Mouse (Mus musculus) embryonic facial prominence, embryonic 15.5 days (tissue): Measurements from ENCODE around the gene Zcchc7. TPM values are rescaled to one million over a fixed set of nuclear protein-coding genes. Genes with fewer than 3 reads are reported as not detected.

Experiments used
- ATAC-seq: fragments of 200-750 bp; cut with Nextera tagmentation; 2 replicates; pipeline ENCODE4 v1.8.0; 2017; ENCODE audit warnings: low read depth, moderate TSS enrichment; ENCODE audit not compliant: insufficient number of reproducible peaks, low FRiP score, low TSS enrichment
- H3K27ac ChIP-seq: fragments of 300-500 bp; sonication (generic); replicated peaks from 2 replicates; pipeline ENCODE4 v1.5.1; 2015; ENCODE audit warnings: mild to moderate bottlenecking, inconsistent platforms
- H3K27me3 ChIP-seq: fragments of 300-500 bp; sonication (generic); 2 replicates; pipeline ENCODE4 v1.6.1; 2015; ENCODE audit warnings: inconsistent platforms
- H3K36me3 ChIP-seq: fragments of 300-500 bp; sonication (generic); 2 replicates; pipeline ENCODE4 v1.6.1; 2015; ENCODE audit warnings: mild to moderate bottlenecking, inconsistent platforms
- H3K4me1 ChIP-seq: fragments of 300-500 bp; sonication (generic); 2 replicates; pipeline ENCODE4 v1.6.1; 2015; ENCODE audit warnings: inconsistent platforms
- H3K4me2 ChIP-seq: fragments of 300-500 bp; sonication (generic); replicated peaks from 2 replicates; pipeline ENCODE4 v1.6.1; 2015; ENCODE audit warnings: mild to moderate bottlenecking, inconsistent platforms
- H3K4me3 ChIP-seq: fragments of 300-500 bp; sonication (generic); replicated peaks from 2 replicates; pipeline ENCODE4 v1.5.1; 2015; ENCODE audit warnings: mild to moderate bottlenecking, inconsistent platforms
- H3K9ac ChIP-seq: fragments of 300-500 bp; sonication (generic); 2 replicates; pipeline ENCODE4 v1.6.1; 2015; ENCODE audit warnings: inconsistent platforms
- H3K9me3 ChIP-seq: fragments of 300-500 bp; sonication (generic); replicated peaks from 2 replicates; pipeline ENCODE4 v1.6.1; 2016; ENCODE audit warnings: inconsistent platforms
- WGBS: fragments of 180-500 bp; shearing (Covaris S2); methylation state at CpG from one replicate; pipeline ENCODE4 v1.1.7; 2015; 5-methylcytosine and 5-hydroxymethylcytosine counted together
- polyA plus RNA-seq: library from polyadenylated mRNA; unstranded; fragments of >200 nt; fragmentation: Nextera tagmentation; extraction: Ambion mirVana; gene quantifications from 2 replicates; pipeline ENCODE4 v1.2.1, GENCODE M21; 2015

The Zcchc7 gene
- polyA plus RNA-seq, result 36.7 and 43.5 TPM in 2 replicates

DNA sequence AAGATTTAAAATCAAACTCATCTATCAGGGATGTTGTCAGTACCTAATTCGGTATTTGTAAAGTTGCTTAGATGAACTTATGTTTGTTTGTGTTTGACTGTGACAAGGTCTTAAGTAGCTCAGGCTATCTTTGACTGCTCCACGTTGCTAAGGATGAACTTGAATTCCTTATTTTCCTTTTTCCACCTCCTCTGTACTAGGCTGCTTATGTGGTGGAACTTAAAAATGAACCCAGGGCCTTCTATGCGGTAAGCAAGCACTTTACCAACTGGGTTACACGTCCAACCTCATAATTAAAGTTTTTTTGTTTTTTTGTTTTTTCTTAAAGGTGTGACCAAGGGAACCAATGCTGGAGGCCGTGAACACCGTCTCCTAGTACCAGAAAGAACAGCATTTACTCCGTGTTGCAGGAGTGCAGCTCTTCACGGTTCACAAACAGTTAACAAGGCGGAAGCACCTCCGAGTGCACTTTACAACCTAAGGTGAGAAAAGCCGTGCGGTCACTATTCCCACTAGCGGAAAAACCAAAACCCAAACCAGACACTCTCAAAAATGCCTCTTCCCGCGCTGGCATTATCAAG, at the start of gene Zcchc7:
TSS of gene Zcchc7 (plus strand) at position 325 of the 581 bp plus-strand sequence.
- Histone ChIP-seq H3K4me2 (peak within 1 kb of the TSS; percentile 70), H3K27me3 (no peaks in the 10 kb centered on the region), H3K9ac (peak within 1 kb of the TSS; percentile 89), H3K27ac (peak within 1 kb of the TSS; percentile 94), H3K4me1 (peaks cover 12% of the 10 kb centered on the region; the same call in 1 of the 2 replicates), H3K4me3 (peak within 1 kb of the TSS; percentile 98), H3K9me3 (no peaks in the 10 kb centered on the region), H3K36me3 (no peaks in the 10 kb centered on the region)
- peak; percentile 31; the same call in 1 of the 2 replicates for ATAC-seq
- WGBS, result 4% methylated on average over 15 of the region's 15 CpGs

DNA sequence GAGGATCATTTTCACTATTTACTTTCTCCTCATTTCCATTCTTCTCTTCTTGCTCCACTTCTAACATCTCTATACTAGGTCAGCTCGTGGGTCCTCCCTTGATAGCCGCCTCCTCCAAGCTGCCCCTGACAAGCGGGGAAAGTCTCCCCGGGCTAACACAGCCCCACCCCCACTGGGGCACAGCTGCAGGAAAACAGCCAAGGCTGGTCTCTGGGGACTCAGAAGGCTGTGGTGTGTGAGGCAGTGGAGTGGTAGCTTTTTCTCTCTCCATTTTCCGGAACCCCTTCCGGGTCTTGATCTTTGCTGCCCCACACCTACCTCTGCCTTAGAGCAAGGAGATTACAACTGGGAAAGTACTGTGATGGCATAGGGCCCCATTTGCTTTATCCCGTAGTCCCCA, 49.7 kb upstream of the Zcchc7 start:
- Histone ChIP-seq H3K27ac (no peak overlapping the region), H3K4me2 (no peak overlapping the region)
- ATAC-seq, result no peak

DNA sequence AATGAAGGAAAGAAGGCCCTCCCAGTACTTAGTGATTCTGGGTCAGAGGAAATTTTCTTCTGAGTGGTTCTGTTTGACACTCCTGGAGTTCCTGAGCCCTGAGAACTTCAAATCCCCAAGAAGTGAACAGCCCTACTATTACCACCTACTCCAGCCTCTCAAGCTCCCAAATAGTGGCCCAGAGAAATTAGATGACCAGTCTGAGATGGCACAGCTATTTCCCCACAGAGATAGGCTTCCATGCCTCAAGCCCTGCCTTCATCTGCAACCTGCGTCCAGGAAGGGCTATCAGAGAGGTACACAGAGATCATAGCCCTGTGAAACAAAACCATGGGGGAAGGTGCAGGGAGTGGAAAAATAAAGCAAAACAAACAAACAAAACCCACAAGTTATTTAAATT, 48.8 kb upstream of the Zcchc7 start:
- peaks cover 98% of the 10 kb centered on the region for H3K27me3 ChIP-seq
- H3K4me1 ChIP-seq, result peaks cover 34% of the 10 kb centered on the region
- no peak overlapping the region for H3K27ac ChIP-seq
- H3K4me2 ChIP-seq, result no peak overlapping the region
- no peaks in the 10 kb centered on the region for H3K36me3 ChIP-seq
- H3K4me3 ChIP-seq, result no peak overlapping the region
- no peak overlapping the region for H3K9ac ChIP-seq
- 33% methylated on average over 1 of the region's 1 CpGs for WGBS
- no peaks in the 10 kb centered on the region for H3K9me3 ChIP-seq
- ATAC-seq, result no peak

More for the DNA sequence above, 49.7 kb upstream of the Zcchc7 start:
- H3K4me3 ChIP-seq, result no peak overlapping the region
- no peaks in the 10 kb centered on the region for H3K9me3 ChIP-seq
- peaks cover 98% of the 10 kb centered on the region for H3K27me3 ChIP-seq
- H3K36me3 ChIP-seq, result no peaks in the 10 kb centered on the region
- H3K4me1 ChIP-seq, result peaks cover 39% of the 10 kb centered on the region
- H3K9ac ChIP-seq, result no peak overlapping the region
- 2% methylated on average over 7 of the region's 7 CpGs for WGBS

DNA sequence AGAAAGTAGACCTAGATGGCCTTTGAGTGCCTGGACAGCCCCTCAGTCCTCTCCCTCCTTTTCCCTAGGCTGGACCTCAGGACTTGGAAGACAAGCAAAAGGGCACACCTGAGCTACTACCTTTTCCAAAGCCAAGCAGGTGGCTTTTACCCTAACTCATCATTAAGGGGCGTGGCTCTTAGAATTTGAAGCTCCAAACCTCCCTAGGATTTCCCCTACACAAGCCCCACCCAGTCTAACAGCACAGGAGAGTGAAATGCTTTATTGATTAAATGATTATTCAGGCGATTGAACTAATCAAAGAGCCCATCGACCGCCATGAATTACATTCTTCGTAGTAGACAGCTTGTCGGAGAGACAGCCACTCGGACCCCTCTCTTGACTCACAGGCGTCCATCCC, 47.4 kb upstream of the Zcchc7 start:
- no peaks in the 10 kb centered on the region for H3K36me3 ChIP-seq
- no peak overlapping the region for H3K27ac ChIP-seq
- WGBS, result 54% methylated on average over 8 of the region's 8 CpGs
- no peaks in the 10 kb centered on the region for H3K9me3 ChIP-seq
- H3K4me3 ChIP-seq, result no peak overlapping the region
- peaks cover 31% of the 10 kb centered on the region for H3K4me1 ChIP-seq
- no peak overlapping the region for H3K4me2 ChIP-seq
- peaks cover 97% of the 10 kb centered on the region for H3K27me3 ChIP-seq
- H3K9ac ChIP-seq, result no peak overlapping the region
- ATAC-seq, result no peak

DNA sequence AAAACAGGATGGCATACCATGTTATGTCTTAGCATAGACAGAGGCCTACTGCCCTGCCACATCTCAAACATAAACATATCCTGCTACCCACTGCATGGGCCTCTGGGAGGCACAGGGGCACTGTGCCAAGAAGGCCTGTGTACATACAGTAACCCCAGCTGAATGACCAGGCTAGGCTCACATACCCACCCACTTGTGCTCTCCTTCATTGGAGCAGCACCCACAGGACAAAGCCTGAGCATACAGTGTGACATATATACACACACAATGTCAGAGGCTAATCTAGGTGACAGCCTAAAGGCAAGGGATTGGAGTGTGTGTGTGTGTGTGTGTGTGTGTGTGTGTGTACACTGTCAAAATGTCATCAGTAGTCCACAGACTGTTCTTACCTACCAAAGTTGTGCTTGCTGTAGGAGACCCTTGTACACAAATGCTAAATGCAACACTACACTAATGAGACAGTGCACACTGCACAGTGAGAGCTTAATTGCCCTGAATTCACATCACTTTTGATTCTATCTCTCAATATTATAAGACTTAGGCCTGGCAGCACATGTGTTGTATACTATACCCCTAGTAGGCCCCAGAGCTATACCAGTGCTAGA, 46.5 kb upstream of the Zcchc7 start:
- no peak for ATAC-seq
- Histone ChIP-seq H3K27ac (no peak overlapping the region), H3K27me3 (peaks cover 97% of the 10 kb centered on the region), H3K4me1 (peaks cover 30% of the 10 kb centered on the region), H3K9me3 (no peaks in the 10 kb centered on the region), H3K9ac (no peak overlapping the region), H3K4me3 (no peak overlapping the region), H3K36me3 (no peaks in the 10 kb centered on the region), H3K4me2 (no peak overlapping the region)

DNA sequence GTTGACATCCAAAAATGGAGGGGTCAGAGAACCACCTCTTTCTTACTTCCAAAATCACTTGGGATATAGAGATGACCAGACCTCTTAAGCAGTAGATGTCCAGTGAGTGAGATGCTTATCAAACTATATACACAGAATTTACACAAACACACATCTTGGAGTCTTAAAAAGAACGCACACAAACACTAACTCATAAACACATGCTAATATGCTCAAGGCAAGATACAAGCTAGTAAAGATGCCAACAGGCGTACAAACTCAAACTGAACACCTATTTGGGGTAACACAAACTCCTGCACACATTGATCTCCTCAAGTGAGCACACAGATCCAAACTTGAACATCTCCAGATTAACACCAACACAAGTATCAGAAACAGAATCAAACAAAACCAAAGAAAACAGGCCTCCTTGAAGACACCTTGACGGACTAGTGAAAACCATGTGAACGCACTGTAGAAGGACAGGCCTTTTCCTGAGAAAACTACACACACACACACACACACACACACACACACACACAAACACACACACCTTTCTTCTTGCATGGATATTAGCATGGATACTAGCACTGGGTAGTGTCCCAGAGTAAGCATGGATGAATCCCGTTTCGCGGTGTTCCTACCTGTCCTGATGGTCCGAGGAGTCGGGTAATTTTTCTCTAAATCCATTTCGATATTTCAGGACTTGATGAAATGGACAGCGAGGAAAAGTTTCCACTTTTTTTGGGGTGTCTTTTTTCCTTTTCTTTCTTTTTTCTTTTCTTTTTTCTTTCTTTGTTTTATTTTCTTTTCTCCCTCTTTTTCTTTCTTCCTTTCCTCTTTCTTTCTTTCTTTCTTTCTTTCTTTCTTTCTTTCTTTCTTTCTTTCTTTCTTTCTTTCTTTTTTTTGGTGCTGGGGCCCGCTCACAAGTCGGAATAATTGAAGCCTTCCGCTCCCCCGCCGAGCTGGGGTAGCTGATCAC, 45.7 kb upstream of the Zcchc7 start, which contains the start of gene Pax5:
TSS of gene Pax5 (minus strand) at position 748 of the 961 bp plus-strand sequence.
- no peak within 1 kb of the TSS for H3K9ac ChIP-seq
- WGBS, result 26% methylated on average over 16 of the region's 16 CpGs
- no peak within 1 kb of the TSS for H3K27ac ChIP-seq
- H3K4me2 ChIP-seq, result no peak within 1 kb of the TSS
- H3K4me1 ChIP-seq, result peaks cover 23% of the 10 kb centered on the region
- no peaks in the 10 kb centered on the region for H3K36me3 ChIP-seq
- H3K4me3 ChIP-seq, result no peak within 1 kb of the TSS
- peaks cover 97% of the 10 kb centered on the region for H3K27me3 ChIP-seq
- H3K9me3 ChIP-seq, result no peaks in the 10 kb centered on the region
- no peak for ATAC-seq

DNA sequence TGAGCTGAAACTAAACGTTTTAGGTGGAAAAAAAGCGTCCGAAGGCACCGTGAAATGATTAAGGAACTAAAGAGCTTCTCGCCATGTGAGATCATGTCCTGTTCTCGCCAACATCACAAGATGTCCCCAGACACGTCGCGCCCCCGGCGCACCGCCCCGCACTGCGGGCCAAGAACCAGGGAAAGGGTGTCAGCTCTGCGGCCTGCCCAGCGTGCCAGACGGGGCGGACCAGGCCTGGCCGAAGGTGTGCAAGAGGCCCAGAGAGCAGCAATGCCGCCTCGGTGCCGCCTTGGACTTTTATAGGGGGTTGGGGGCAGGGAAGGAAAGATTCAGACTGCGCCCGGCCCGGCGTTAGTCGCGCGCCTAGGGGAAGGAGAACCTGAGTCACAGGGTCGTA, 45.0 kb upstream of the Zcchc7 start:
- no peak overlapping the region for H3K4me3 ChIP-seq
- no peak overlapping the region for H3K9ac ChIP-seq
- peaks cover 97% of the 10 kb centered on the region for H3K27me3 ChIP-seq
- peaks cover 23% of the 10 kb centered on the region for H3K4me1 ChIP-seq
- WGBS, result under 1% methylated on average over 30 of the region's 30 CpGs
- no peak overlapping the region for H3K27ac ChIP-seq
- no peak for ATAC-seq
- H3K4me2 ChIP-seq, result no peak overlapping the region
- no peaks in the 10 kb centered on the region for H3K36me3 ChIP-seq
- H3K9me3 ChIP-seq, result no peaks in the 10 kb centered on the region

DNA sequence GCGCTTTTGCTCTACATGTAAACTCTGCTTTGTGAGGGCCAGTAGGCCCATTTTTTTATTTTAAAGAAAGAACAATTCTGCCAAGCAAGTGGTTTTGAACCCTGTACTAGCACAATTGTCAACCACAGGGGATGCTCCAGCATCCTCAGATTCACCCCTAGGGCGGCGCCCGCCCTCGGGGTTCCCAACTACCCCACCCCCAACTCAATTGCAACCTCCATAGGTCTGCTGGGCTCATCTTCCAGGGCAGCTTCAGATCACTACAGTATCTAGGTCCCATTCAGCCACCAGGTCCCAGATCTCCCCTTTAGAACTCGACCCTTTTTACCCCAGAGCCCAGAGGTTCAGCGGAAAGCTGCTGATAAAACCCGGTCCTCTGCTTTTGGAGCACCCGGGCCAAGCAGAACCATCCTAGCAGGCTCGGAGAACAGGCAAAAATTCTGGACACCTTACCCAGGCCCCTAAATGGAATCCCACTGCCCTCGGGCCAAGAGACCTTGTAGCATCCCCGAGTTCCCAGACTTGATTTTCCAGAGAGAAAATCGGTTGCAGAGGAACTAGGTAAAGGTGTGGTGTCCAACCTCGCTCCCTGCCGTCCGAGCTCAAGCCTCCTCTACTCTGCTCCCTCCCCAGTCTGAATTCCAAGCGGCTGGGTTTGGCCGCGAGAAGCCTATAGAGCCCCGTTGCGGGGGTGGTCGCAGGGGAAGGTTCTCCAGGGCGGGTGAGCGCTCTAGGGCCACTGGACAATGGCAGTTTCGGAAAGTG, 44.4 kb upstream of the Zcchc7 start:
- no peak overlapping the region for H3K27ac ChIP-seq
- no peaks in the 10 kb centered on the region for H3K9me3 ChIP-seq
- no peak for ATAC-seq
- no peak overlapping the region for H3K4me2 ChIP-seq
- peaks cover 92% of the 10 kb centered on the region for H3K27me3 ChIP-seq
- peaks cover 23% of the 10 kb centered on the region for H3K4me1 ChIP-seq
- H3K9ac ChIP-seq, result no peak overlapping the region
- 2% methylated on average over 25 of the region's 25 CpGs for WGBS
- no peaks in the 10 kb centered on the region for H3K36me3 ChIP-seq
- H3K4me3 ChIP-seq, result no peak overlapping the region

DNA sequence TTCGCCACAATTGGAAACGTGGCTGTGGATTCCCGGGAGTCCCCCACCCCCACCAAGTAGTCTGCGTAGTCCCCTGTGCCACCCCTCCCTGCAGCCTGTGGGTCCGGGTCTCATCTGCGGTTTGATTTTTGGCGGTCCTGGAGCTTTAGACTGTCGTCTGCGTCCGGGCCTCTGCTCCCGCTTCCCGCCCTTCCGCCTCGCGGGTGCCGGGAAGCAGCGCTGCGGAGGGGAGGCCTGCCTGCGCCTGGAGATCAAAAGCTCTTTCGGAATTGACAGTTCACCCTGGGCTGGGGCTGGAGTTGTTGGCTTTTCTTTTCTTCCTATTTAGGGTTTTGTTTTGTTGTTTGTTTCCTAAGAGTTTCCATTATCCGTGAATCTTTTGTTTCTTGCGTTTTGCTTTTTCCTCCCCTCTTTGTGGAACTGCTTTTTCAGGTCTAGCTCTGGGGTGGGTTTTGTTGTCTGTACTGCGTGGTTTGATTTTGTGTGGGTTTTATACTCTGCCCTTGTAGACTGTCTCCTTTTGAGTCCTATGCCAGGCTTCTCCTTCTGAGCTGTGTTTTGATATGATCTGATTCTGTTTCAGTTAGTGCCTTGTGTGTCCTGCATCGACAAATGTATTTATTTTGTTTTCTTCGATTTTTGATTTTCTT, 43.5 kb upstream of the Zcchc7 start:
- Histone ChIP-seq H3K4me3 (peak overlapping the region; percentile 24), H3K4me1 (peaks cover 23% of the 10 kb centered on the region), H3K27me3 (peaks cover 92% of the 10 kb centered on the region), H3K4me2 (peak overlapping the region; percentile 26; the same call in 1 of the 2 replicates), H3K36me3 (no peaks in the 10 kb centered on the region), H3K27ac (no peak overlapping the region), H3K9ac (no peak overlapping the region), H3K9me3 (no peaks in the 10 kb centered on the region)
- under 1% methylated on average over 25 of the region's 25 CpGs for WGBS
- no peak for ATAC-seq

DNA sequence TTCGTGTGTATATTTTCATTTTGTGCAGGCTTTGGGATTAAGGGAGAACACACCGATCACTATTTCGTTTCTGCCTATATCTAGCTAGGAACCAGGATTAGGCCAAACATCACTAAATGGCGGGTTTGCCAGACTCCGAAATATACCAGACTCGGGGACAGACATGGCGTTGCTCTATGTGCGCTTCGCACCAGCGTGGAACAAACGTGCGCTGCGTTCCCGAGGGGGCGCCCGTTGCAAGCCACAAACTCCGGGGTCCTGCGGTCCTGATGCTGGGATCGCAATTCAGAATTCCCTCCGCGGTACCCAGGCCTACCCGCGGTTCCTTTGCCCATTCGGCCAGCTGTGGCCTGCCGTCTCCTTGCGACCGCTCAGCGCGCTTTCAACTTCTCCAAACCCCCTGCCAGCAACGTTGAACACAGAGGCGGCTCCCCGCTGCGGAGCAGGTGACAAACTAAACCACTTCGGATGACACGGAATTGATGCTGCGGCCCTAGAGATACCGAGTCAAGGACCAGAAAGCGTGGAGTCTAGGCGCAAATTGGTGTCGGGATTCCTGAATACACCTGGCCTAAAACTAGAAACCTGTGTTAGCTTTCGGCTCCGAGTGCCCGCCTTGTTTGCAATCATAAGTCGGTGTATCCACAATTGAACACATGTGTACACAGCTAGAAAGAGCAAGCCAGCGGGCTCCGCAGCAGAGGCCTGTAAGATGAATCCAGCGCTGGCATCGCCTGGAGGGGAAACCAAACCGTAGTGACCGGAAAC, 42.7 kb upstream of the Zcchc7 start:
- Histone ChIP-seq H3K9ac (no peak overlapping the region), H3K36me3 (no peaks in the 10 kb centered on the region), H3K4me3 (no peak overlapping the region; the same call in 1 of the 2 replicates), H3K4me1 (peaks cover 23% of the 10 kb centered on the region), H3K9me3 (no peaks in the 10 kb centered on the region), H3K4me2 (peak overlapping the region; percentile 30), H3K27ac (no peak overlapping the region), H3K27me3 (peaks cover 92% of the 10 kb centered on the region)
- no peak for ATAC-seq
- WGBS, result 1% methylated on average over 50 of the region's 50 CpGs
